Mouse (Mus musculus) MEL (cell line): ENCODE data around the gene Wdr62. TPM values are rescaled to one million over a fixed set of nuclear protein-coding genes. Genes with fewer than 3 reads are reported as not detected.

ENCODE experiments used
- DNase-seq: peaks from one replicate; pipeline ENCODE4 v3.0.0; 2011; ENCODE audit warnings: low read depth, low spot score
- H3K27ac ChIP-seq: 2 replicates; pipeline ENCODE4 v1.5.1; 2012; ENCODE audit warnings: low read depth, mild to moderate bottlenecking, control low read depth, low read length, moderate library complexity; ENCODE audit not compliant: control insufficient read depth
- H3K27me3 ChIP-seq, 2 experiments: fragments of 150-350 bp in 1 of 2; sonication (generic) in 1 of 2; 2 replicates each; pipeline ENCODE4 v1.6.1; 2012; ENCODE audit warnings: low read length in 2 of 2, mild to moderate bottlenecking in 2 of 2, improper control_type of control experiment in 1 of 2, moderate library complexity in 1 of 2; ENCODE audit not compliant: insufficient read depth in 2 of 2, control insufficient read depth in 1 of 2
- H3K36me3 ChIP-seq, 2 experiments: 2 replicates each; pipeline ENCODE4 v1.6.1; 2012 to 2014; ENCODE audit warnings: low read length in 2 of 2, improper control_type of control experiment in 1 of 2, inconsistent platforms in 1 of 2, mild to moderate bottlenecking in 1 of 2; ENCODE audit not compliant: insufficient read depth in 2 of 2, control insufficient read depth in 1 of 2
- H3K4me1 ChIP-seq, 2 experiments: fragments of 150-350 bp in 1 of 2; sonication (generic) in 1 of 2; 2 replicates each; pipeline ENCODE4 v1.6.1; 2012; ENCODE audit warnings: low read length in 2 of 2, improper control_type of control experiment in 1 of 2, mild to moderate bottlenecking in 1 of 2; ENCODE audit not compliant: insufficient read depth in 2 of 2, control insufficient read depth in 1 of 2
- H3K4me3 ChIP-seq, 2 experiments: fragments of 150-350 bp in 1 of 2; sonication (generic) in 1 of 2; 2 replicates each; pipeline ENCODE4 v1.5.1; 2012; ENCODE audit warnings: low read depth in 2 of 2, low read length in 2 of 2, mild to moderate bottlenecking in 2 of 2, moderate library complexity in 2 of 2, control low read depth in 1 of 2, improper control_type of control experiment in 1 of 2; ENCODE audit not compliant: control insufficient read depth in 1 of 2, insufficient read depth in 1 of 2
- H3K79me2 ChIP-seq: 2 replicates; pipeline ENCODE4 v1.6.1; 2012; ENCODE audit warnings: mild to moderate bottlenecking, low read length, moderate library complexity; ENCODE audit not compliant: control insufficient read depth, poor library complexity, insufficient read depth
- H3K9ac ChIP-seq: 2 replicates; pipeline ENCODE4 v1.6.1; 2012; ENCODE audit warnings: low read depth, mild to moderate bottlenecking, control low read depth, low read length, moderate library complexity; ENCODE audit not compliant: control insufficient read depth, poor library complexity, severe bottlenecking
- H3K9me3 ChIP-seq: fragments of 150-350 bp; sonication (generic); replicated peaks from 2 replicates; pipeline ENCODE4 v1.6.1; 2012; ENCODE audit warnings: mild to moderate bottlenecking, low read length, improper control_type of control experiment, moderate library complexity; ENCODE audit not compliant: insufficient read depth
- BHLHE40 ChIP-seq: IDR thresholded peaks from 2 replicates; pipeline ENCODE4 v1.6.1; 2012; ENCODE audit warnings: low read depth, mild to moderate bottlenecking, inconsistent platforms, low read length, improper control_type of control experiment, borderline replicate concordance
- ETS1 ChIP-seq: IDR thresholded peaks from 2 replicates; pipeline ENCODE4 v1.6.1; 2012; ENCODE audit warnings: low read depth, mild to moderate bottlenecking, inconsistent platforms, low read length, improper control_type of control experiment, moderate library complexity
- GATA1 ChIP-seq: IDR thresholded peaks from 2 replicates; pipeline ENCODE4 v1.6.1; 2011; ENCODE audit warnings: low read depth, low read length, improper control_type of control experiment
- HCFC1 ChIP-seq: IDR thresholded peaks from 2 replicates; pipeline ENCODE4 v1.6.1; 2012; ENCODE audit warnings: low read depth, mild to moderate bottlenecking, inconsistent platforms, low read length, improper control_type of control experiment, moderate library complexity
- KAT2A ChIP-seq: conservative IDR thresholded peaks from 2 replicates; pipeline ENCODE4 v1.6.1; 2012; ENCODE audit warnings: low read depth, low read length, improper control_type of control experiment, inconsistent platforms
- MAFK ChIP-seq: IDR thresholded peaks from 2 replicates; pipeline ENCODE4 v1.6.1; 2011; ENCODE audit warnings: low read depth, mild to moderate bottlenecking, low read length, improper control_type of control experiment, borderline replicate concordance
- MAX ChIP-seq: IDR thresholded peaks from 2 replicates; pipeline ENCODE4 v1.6.1; 2011; ENCODE audit warnings: low read length, improper control_type of control experiment
- MYB ChIP-seq: IDR thresholded peaks from 2 replicates; pipeline ENCODE4 v1.6.1; 2011; ENCODE audit warnings: mild to moderate bottlenecking, low read depth, low read length, improper control_type of control experiment
- POLR2A ChIP-seq, 2 experiments: IDR thresholded peaks; 2 replicates each; pipeline ENCODE4 v1.6.1; 2011 to 2012; ENCODE audit warnings: low read length in 2 of 2, mild to moderate bottlenecking in 2 of 2, control low read depth in 1 of 2, improper control_type of control experiment in 1 of 2, low read depth in 1 of 2, moderate library complexity in 1 of 2; ENCODE audit not compliant: control insufficient read depth in 1 of 2, insufficient read depth in 1 of 2, poor library complexity in 1 of 2
- POLR2AphosphoS2 ChIP-seq: IDR thresholded peaks from 2 replicates; pipeline ENCODE4 v1.6.1; 2011; ENCODE audit warnings: low read length, improper control_type of control experiment
- POLR2AphosphoS5 ChIP-seq: IDR thresholded peaks from 2 replicates; pipeline ENCODE4 v1.6.1; 2012; ENCODE audit warnings: low read depth, borderline replicate concordance, mild to moderate bottlenecking, inconsistent platforms, low read length, moderate library complexity, mixed read lengths
- RAD21 ChIP-seq: IDR thresholded peaks from 2 replicates; pipeline ENCODE4 v1.6.1; 2011; ENCODE audit warnings: mild to moderate bottlenecking, low read depth, low read length, improper control_type of control experiment
- RCOR1 ChIP-seq: IDR thresholded peaks from 2 replicates; pipeline ENCODE4 v1.6.1; 2012; ENCODE audit warnings: low read depth, mild to moderate bottlenecking, inconsistent platforms, low read length, improper control_type of control experiment
- USF1 ChIP-seq: IDR thresholded peaks from 2 replicates; pipeline ENCODE4 v1.6.1; 2014; ENCODE audit warnings: low read depth, mild to moderate bottlenecking, inconsistent platforms, low read length, improper control_type of control experiment, moderate library complexity
- polyA plus RNA-seq, 2 experiments: library from polyadenylated mRNA; stranded (reverse) in 1 of 2; unstranded in 1 of 2; fragments of >175 nt in 1 of 2; fragments of >200 nt in 1 of 2; gene quantifications; 2 replicates each; pipeline versions ENCODE4 v1.2.1 to v1.2.4; 2012; ENCODE audit warnings: low replicate concordance in 2 of 2, low read depth in 1 of 2; ENCODE audit not compliant: insufficient read length in 2 of 2, insufficient read depth in 1 of 2, missing spikeins in 1 of 2
- total RNA-seq: library from RNA; depleted of rRNA; stranded (reverse); fragments of 300-350 nt; gene quantifications from 2 replicates; pipeline ENCODE4 v1.2.3, GENCODE M21; 2012

The Wdr62 gene
- total and polyA plus RNA-seq, 3 experiments = 6.5 to 44.8 (median 30.5) TPM

DNA sequence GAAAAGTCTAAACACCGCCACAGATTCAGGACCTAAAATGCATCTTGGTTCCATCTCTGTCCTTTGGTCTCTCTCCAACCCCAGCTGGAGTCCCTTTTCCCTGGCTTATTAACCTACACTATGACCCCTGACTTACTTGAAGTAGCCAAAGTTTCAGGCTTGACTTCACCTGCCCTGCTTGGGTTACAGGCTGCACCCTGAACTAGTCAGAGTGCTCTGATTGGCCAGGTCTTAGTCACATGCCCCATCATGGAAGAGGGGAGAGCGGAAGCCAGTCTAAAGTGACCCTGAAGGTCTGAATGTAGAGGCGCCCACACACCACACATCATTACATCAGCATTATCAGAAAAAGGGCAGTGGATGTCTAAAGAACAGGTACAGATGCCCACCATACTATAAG lies 37.9 kb upstream of the Wdr62 start:
- H3K9me3 ChIP-seq = no peaks in the 10 kb centered on the region
- H3K79me2 ChIP-seq = peaks cover 7% of the 10 kb centered on the region; the same call in 1 of the 2 replicates
- no peak for DNase-seq
- no peaks in the 10 kb centered on the region for H3K27me3 ChIP-seq
- H3K4me1 ChIP-seq = peaks cover 0 to 7% of the 10 kb centered on the region in 2 experiments; a peak in 2 of 4 replicates
- no peak overlapping the region for H3K27ac ChIP-seq
- no peak overlapping the region for H3K9ac ChIP-seq
- H3K36me3 ChIP-seq = peaks cover 0 to 6% of the 10 kb centered on the region in 2 experiments; a peak in 2 of 4 replicates
- 0 out of 2 replicates have a peak, but pooled peaks have one; percentile 19 for TF ChIP-seq USF1
- TF ChIP-seq ETS1 = no peak
- H3K4me3 ChIP-seq = no peak overlapping the region

GRCm38 (mm10) chr7:30315559-30316529 lies 35.6 kb upstream of the Wdr62 start:
- Histone ChIP-seq H3K27me3 (no peaks in the 10 kb centered on the region), H3K4me3 (no peak overlapping the region), H3K4me1 (peaks cover 0 to 4% of the 10 kb centered on the region in 2 experiments; a peak in 1 of 4 replicates)

DNA sequence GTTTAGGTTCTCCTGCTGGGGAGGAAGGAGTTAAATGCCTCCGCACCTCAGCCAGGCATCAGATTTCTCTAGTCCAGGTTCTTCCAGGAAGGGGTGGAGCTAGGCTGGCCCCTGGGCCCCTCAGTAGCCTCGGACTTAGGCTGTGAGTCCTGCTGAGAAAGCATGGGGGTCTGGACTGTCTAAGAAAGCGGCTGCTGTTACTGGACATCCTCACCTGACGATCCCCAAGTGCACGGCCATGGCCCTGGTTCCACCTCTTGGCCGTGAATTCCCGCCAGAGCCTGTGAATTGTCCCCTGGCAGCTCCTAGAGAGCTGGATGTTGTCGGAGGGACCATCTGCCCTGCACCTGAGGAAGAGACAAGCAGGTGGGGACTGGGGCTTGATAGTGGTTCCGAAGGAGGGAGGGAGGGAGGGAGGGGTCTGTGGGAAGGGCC lies 34.5 kb upstream of the Wdr62 start, which contains the start of gene Syne4:
TSS of gene Syne4 (plus strand) at position 87 of the 435 bp plus-strand sequence.
- Histone ChIP-seq H3K27ac (no peak within 1 kb of the TSS), H3K4me3 (no peak within 1 kb of the TSS), H3K79me2 (no peaks in the 10 kb centered on the region), H3K9ac (no peak within 1 kb of the TSS), H3K36me3 (no peaks in the 10 kb centered on the region), H3K9me3 (no peaks in the 10 kb centered on the region), H3K4me1 (no peaks in the 10 kb centered on the region; a peak in 1 of 4 replicates), H3K27me3 (no peaks in the 10 kb centered on the region)
- DNase-seq = no peak
- TF ChIP-seq MYB (no peak), GATA1 (no peak), RAD21 (no peak), RCOR1 (no peak), USF1 (no peak), BHLHE40 (no peak), MAX (no peak), POLR2AphosphoS5 (no peak), KAT2A (no peak)
- TF ChIP-seq, all 39 proteins: peak for 0

More at GRCm38 (mm10) chr7:30315559-30316529, 35.6 kb upstream of the Wdr62 start:
- no peak overlapping the region for H3K27ac ChIP-seq
- no peaks in the 10 kb centered on the region for H3K9me3 ChIP-seq
- no peak for TF ChIP-seq POLR2AphosphoS2
- no peak for TF ChIP-seq HCFC1
- TF ChIP-seq MAFK = no peak
- TF ChIP-seq POLR2A (IDR thresholded peaks at IDR 0.05; ENCODE audit: control insufficient read depth in 1 of 2, insufficient read depth in 1 of 2, low read depth in 1 of 2, low read length in 2 of 2, poor library complexity in 1 of 2) = no peak
- DNase-seq = no peak
- peaks cover 0 to under 1% of the 10 kb centered on the region in 2 experiments; a peak in 2 of 4 replicates for H3K36me3 ChIP-seq
- H3K79me2 ChIP-seq = 0 out of 2 replicates have a peak, but pooled peaks cover 1% of the 10 kb centered on the region
- H3K9ac ChIP-seq = no peak overlapping the region
